Mouse (Mus musculus) gastrocnemius, postnatal 10 days (tissue): ENCODE data around the gene Hlx. TPM values are rescaled to one million over a fixed set of nuclear protein-coding genes. Genes with fewer than 3 reads are reported as not detected.

Source experiments
- DNase-seq: peaks from one replicate; pipeline ENCODE4 v3.0.0; 2021; ENCODE audit warnings: mixed read lengths
- long read RNA-seq, 2 experiments: library from polyadenylated mRNA; stranded (forward); transcript quantifications; one replicate each; pipeline ENCODE4 v2.0.0; 2021
- total RNA-seq, 2 experiments: library from RNA; stranded (reverse); gene quantifications; 2 replicates each; pipeline ENCODE4 v1.2.3; 2021

The Hlx gene
- total RNA-seq, result 10 to 100 TPM; 26.8 to 27.5 TPM
- long read RNA-seq, experiment 1, transcript Hlx-201 (4 exons, 2,278 nt), result major isoform, 18 of 20 reads
- long read RNA-seq, experiment 1, partial matches to known transcripts, result 0 of 20 reads
- long read RNA-seq, experiment 1, other reads (novel, unspliced or antisense), result 2 of 20 reads
- long read RNA-seq, experiment 2, transcript Hlx-201 (4 exons, 2,278 nt), result major isoform, 23 of 24 reads
- long read RNA-seq, experiment 2, partial matches to known transcripts, result 1 of 24 reads
- long read RNA-seq, experiment 2, other reads (novel, unspliced or antisense), result 0 of 24 reads

DNA sequence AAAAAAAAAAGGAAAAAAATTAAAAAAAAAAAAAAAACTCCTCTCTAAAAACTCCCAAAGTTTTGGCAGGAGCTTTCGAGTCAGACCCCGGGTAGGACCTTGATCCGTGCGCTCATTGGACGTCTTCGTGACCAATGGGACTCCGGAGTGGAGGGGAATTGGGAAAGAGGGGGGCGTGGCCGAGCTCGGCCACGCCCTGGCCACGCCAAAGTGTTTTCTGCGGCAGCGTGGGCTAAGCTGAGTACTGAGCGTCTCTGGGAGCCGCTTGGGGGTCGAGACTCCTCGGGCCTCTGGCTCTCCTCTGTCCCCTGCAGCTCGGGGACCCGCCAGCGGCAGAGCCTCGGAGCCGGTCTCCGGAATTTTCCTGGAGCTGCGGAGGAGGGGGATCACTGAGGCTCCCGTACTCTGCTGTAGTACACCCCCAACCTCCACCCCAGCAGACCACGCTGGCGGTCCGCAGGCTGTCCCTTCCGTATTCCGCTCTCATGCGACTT lies at the start of gene Hlx:
Gene Hlx, minus strand, starts transcription at position 64 of the 494 bp plus-strand sequence.
- DNase-seq, result peak; percentile 80

DNA sequence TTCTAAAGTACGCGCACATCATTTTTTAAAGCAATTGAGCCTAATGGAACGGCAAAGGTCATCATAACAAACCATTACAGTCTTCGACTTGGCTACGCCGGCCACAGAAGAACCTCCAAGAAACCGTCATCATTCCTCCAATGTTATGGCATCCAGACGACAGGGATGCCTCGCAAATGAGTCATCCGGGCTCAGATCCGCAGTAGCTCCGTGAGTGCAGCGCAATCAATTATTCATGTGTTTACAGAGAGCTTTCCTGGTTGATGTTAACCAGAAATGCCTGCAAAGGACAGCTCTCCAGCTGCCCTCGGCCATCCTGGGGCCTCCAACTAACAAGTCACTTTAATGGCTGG lies 49.7 kb upstream of the Hlx start:
- DNase-seq, result no peak

DNA sequence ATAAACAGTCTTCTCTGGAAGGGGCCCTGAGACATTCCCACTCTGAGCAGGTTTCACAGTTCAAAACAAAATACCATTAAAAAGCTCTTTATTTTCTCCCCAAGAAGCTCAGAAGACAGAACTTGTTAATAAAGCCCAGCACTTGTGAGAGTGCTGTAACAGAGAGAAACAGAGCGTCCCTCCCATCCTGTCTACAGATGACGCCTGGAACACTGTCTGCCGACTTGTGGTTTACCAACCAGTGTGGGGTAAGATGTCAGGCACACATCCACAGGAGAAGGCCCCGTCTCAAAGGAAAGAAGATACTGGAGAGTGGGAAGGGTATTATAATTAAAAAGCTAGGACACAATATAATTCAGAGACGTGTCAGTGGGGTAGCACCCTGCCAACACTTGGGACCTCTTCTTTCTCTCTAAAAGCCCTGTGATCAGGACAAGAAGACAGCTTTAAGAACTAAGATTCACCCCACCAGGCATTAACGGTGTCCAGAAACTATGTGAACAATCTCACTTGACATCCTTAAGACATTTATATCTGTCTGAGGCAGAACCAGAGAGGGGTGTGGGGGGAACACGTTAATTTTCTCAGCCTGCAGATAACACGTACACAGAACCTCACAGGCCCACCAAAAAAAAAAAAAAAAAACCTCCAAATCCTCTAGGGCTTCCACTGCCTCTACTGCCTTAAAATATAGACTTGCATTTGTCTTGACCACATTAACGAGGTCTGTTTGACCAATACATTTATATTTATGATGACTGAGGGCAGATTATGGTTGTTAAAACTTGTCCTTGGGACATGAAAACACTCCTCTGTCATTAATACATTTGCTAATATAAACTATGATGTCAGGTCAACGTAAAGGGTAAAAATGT lies 49.1 kb upstream of the Hlx start:
- DNase-seq, result no peak

DNA sequence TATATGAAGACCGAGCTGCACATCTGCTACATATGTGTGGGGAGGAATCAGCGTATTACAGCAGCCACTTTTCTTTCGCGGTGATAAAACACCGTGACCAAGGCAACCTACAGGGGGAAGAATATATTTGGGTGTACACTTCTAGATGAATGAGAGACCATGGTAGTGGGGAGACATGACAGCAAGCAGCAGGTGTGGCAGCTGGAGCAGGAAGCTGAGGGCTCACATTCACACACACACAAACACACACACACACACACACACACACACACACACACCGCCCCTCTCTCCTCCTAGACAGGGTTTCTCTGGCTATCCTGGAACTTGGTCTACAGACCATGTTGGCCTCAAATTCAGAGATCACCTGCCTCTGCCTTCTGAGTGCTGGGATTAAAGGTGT lies 45.7 kb upstream of the Hlx start:
- DNase-seq, result no peak

- DNase-seq, result no peak
Observed at GRCm38 (mm10) chr1:184777061-184777795, 44.8 kb upstream of the Hlx start.

DNA sequence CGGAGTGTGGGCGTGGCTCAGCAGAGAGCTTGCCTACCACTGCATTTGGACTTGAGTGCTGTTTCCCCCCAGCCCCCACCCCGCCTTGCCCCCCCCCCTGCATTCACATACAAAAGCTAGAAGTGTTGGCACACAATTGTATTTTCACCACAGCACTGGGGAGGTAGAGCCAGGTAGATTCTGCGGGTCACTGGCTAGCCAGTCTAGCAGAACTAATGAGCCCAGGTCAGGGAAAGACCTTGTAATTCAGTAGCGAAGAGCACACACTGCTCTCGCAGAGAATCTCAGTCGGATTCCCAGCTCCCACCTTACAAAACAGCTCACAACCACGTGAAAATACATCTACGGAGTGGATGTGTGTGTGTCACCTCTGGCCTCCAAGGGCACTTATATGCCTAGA lies 42.9 kb upstream of the Hlx start:
- DNase-seq, result no peak

DNA sequence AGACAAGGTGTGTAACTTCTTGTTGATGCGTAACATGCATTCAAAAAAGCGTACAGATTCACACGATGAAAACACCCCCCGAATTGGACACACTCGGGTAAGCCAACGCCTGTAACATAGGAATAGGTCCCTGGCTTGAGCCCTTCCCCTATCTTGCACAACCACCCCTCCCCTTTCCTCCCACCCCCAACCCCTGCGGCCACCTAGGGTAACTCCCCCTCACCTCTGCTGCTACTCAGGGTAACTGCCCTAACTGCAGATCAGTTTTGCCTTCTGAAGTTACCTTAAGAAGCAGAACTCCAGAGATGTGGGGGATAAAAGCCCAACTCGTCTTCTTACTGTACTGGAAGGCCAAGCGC lies 39.5 kb upstream of the Hlx start:
- no peak for DNase-seq

DNA sequence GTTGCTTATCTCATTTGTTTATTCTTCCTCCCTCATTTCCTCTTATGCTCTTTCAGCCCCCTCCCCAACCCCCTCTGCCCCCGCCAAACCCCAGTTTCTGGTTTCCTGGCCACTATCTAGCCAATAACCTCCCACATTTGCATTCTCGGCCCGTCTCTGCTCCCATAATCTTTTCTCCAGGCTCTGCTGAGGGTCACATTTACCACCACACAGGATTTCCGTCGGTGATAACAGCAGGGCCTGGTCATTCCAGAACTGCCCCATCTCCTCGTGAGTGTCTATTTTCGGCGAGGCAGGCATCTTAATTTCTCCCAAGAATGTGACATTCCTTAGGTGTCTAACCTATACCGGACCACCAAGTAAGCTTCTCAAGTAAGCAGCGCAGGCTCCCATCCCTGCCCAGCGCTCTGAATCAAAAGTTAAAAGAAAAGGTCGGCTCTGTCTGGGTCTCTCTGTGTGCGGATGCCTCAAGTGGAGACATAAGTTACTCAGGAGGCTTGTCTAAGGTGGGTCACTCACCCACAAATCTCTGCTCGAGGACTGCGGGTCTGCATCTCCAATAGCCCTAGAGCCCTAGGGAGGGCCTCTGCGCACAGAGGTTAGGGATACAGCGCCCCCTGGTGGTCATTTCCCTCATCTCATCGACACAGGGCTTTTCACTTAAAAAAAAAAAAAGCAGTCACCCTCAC lies 38.9 kb upstream of the Hlx start:
- DNase-seq, result peak; percentile 95

DNA sequence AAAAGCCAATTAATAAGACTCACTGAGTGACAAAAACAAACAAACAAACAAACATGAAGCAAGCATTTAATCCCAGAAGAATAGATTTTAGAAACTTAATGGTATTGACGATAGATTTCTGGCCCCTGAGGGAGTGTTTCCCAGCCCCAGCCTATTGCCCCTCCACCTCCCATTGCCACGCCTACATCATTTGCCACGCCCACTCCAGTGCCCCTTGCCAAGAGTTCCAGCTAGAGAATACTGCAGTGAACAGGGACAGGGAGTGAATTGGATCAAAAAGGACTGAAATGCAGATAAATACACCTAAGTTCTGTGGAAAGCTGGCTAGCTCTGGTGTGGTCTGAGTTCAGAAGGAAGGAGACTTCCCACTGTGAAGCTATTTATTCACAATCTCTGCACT lies 31.4 kb upstream of the Hlx start:
- DNase-seq, result no peak

GRCm38 (mm10) chr1:184762941-184763340 lies 30.5 kb upstream of the Hlx start:
- DNase-seq, result no peak

GRCm38 (mm10) chr1:184761988-184762387 lies 29.6 kb upstream of the Hlx start:
- no peak for DNase-seq

- DNase-seq, result no peak
Observed at GRCm38 (mm10) chr1:184752671-184753070, 20.3 kb upstream of the Hlx start.

- DNase-seq, result no peak
Observed at GRCm38 (mm10) chr1:184750114-184750664, 17.8 kb upstream of the Hlx start.

DNA sequence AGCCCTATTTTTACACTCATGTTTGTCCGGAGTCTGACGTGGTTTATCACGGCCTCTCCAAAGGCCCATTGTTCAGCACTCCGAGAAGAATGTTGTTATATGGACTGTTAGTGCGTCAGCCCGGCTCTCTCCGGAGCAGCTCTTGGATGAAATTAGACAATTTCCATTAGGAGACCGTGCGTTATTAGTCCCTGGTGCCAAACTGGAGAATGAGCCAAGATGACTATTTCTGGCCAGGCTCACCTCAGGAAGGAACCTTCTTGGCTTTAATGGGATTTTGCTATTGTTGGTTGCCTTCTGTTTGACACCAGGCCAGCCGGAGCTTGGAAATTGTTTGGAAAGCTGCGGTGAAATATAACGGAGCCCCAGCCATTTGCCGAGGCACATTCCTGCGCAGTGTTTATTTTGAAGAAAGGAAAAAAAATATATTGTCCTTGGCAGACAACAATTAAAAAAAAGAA lies 16.3 kb upstream of the Hlx start:
- DNase-seq, result peak; percentile 44

DNA sequence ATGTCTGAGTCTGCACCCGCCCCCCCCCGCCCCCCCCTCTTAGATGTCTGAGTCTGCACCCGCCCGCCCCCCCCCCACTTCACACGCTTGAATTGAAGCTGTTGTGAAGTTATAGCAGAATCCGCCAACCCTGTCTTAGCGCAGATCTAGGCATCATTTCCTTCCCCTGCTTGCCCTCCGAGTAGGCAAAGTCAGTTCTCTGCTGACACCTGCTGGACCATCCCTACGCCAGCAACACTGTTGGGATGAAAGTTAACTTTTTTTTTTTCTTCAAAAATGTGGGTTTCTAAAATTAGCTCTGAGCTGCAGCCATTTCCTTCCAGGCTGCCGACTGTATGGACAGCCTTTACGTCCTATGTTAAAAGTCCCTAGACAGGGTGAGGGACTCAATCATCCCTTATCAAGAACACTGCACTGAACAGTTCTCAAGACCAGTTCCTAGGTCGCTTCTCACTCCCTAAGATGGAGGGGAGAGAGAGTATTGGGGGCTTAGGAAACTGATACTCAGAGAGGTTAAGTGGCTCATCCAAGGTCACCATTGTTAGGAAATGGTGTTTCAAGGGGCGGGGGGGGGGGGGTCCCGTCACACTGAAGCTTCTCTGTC lies 5.6 kb upstream of the Hlx start:
- DNase-seq, result peak; percentile 66

- no peak for DNase-seq
Observed at GRCm38 (mm10) chr1:184737228-184737627, 4.8 kb upstream of the Hlx start.

- no peak for DNase-seq
Observed at GRCm38 (mm10) chr1:184736260-184736659, 3.8 kb upstream of the Hlx start.

- DNase-seq, result no peak
Observed at GRCm38 (mm10) chr1:184734991-184735920, 2.8 kb upstream of the Hlx start.

DNA sequence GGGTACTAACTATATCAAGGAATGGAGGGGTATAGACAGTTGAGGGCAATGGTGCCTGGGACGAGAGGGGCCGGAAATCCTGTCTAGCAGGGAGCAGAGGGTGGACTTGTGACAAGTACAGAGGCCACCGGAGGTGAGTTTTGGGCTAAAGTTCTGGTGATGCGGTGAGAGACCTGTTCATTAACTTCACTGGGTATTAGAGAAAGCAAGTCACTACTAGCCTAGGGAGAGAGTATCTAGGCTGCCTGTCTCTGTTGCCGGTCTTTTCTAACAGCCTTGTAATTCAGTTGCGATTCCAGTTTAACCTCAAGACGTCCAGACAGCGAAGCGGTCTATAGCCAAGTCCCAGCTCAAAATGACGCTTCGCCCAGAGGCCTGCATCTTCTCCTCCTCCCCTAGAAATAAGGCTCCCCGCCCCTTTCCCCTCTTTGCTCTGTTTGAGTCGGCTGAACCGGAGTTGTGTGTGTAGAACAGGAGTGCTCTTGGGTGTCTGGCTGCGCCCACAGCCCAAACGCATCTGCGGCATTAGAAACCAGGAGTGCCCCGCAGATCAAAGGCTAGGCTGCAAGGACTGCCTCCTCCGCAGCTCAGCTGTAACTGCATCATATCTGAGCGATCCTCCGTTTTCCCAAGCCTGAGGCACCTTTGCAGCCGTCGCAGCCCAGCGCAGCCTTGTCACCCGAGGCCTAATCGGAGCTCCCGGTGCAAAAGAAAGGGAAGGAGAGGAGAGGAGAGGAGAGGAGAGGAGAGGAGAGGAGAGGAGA lies 1.8 kb upstream of the Hlx start:
- DNase-seq, result no peak
